Mouse (Mus musculus): ENCODE results near the gene Nmbr. TPM values are rescaled to one million over a fixed set of nuclear protein-coding genes. Genes with fewer than 3 reads are reported as not detected.

Nmbr gene
- not detected in 2 replicates for polyA plus RNA-seq (2012)

GRCm38 (mm10) chr10:14705072-14706066, at the start of gene Nmbr, which contains the start of gene Vta1:
Gene Nmbr, plus strand, starts transcription at chr10:14705591.
Gene Vta1, minus strand, starts transcription at chr10:14705560.

DNA sequence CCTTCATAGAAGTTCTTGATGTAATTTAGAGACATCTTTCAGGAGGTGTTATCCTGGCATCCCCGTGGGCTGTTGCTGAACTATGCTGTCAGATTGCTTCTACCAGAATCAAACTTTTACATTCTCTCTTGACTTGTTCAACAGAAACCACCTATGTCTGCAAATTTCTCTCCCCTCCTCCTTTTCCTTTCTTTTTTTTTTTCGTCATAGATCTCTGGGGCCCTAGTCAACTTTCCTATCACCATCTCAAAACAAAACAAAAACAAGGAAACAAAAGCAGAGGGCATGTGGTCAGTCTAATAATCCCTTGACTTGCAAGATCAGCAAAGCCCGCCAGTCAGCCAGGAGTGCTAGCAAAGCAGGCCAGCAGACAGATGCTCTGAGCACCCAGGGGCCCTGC, 12.7 kb downstream of the Nmbr start, which contains the start of gene Gje1:
TSS of gene Gje1 (minus strand) at position 101 of the 400 bp plus-strand sequence.

Other genes starting within 250 kb of the Nmbr start
- 0.05 and 0.40 TPM in 2 replicates for gene Adgrg6, start 159.9 kb upstream of the Nmbr start, polyA plus RNA-seq (2012)
- gene Vta1, start within 50 bp of the Nmbr start, polyA plus RNA-seq (2012) = 8.6 and 15.3 TPM in 2 replicates
- gene Gje1, start 12.6 kb downstream of the Nmbr start, polyA plus RNA-seq (2012) = not detected in 2 replicates

Measured in megakaryocyte-erythroid progenitor cell, adult 5 weeks (primary cell).